ENCODE assay signal across 10 mouse cellular contexts in genomic region chr1:20940151-20940550, GRCm38 (mm10). TPM values are rescaled to one million over a fixed set of nuclear protein-coding genes. Genes with fewer than 3 reads are reported as not detected.
DNase-seq lines count a peak whose midpoint lies in the region; ATAC-seq and TF ChIP-seq lines count a peak whose summit lies in the region.
"Had no signal": no experiment of that assay in that cellular context is flagged by ENCODE, and none has a peak within 500 bp of the region (broad histone marks: within the 10 kb centered on the region; RNA-seq: fewer than 3 reads in every experiment).

No protein-coding gene starts in this region.

- peak; percentile 23; the same call in 1 of the 2 replicates for TF ChIP-seq CTCF in liver, embryonic 14.5 days (IDR thresholded peaks at IDR 0.05; ENCODE audit: low read depth)
- peak; percentile 49 for TF ChIP-seq CTCF in stomach, postnatal 0 days (IDR thresholded peaks at IDR 0.05; ENCODE audit: low read depth)

- WGBS in hindbrain, embryonic 14.5 days = 71% methylated on average over 16 of the region's 16 CpGs
- WGBS in hindbrain, embryonic 11.5 days = 58% methylated on average over 16 of the region's 16 CpGs
- 40% methylated on average over 16 of the region's 16 CpGs for WGBS in liver, embryonic 14.5 days (ENCODE audit: insufficient replicate concordance)
- 43% methylated on average over 16 of the region's 16 CpGs for WGBS in stomach, postnatal 0 days
- 59% methylated on average over 16 of the region's 16 CpGs for WGBS in midbrain, embryonic 10.5 days

- DNase-seq in hindbrain, embryonic 14.5 days (ENCODE audit: low spot score) = no peak
- no peak for DNase-seq in hindbrain, embryonic 11.5 days (ENCODE audit: low spot score)
- DNase-seq in adrenal gland, postnatal 36 days = peak; percentile 43 to 49
- DNase-seq in heart, postnatal 36 days = peak; percentile 48 to 50
- DNase-seq in liver, embryonic 14.5 days (ENCODE audit: low read depth in 3 of 3, low spot score in 3 of 3) = no peak
- peak; percentile 56 for DNase-seq in stomach, postnatal 0 days (ENCODE audit: low spot score)
- DNase-seq in right cerebral cortex, adult 2 months (ENCODE audit: low spot score in 2 of 2) = no peak
- no peak for DNase-seq in midbrain, embryonic 10.5 days (ENCODE audit: low spot score)

- peak; percentile 54; the same call in 1 of the 2 replicates for ATAC-seq in hindbrain, embryonic 14.5 days (ENCODE audit: low FRiP score)
- no peak for ATAC-seq in hindbrain, embryonic 11.5 days (ENCODE audit: low FRiP score)
- peak; percentile 62 for ATAC-seq in liver, embryonic 14.5 days (ENCODE audit: insufficient read depth)
- ATAC-seq in stomach, postnatal 0 days (ENCODE audit: low FRiP score, low TSS enrichment) = peak; percentile 81

- H3K4me3 ChIP-seq in hindbrain, embryonic 14.5 days (replicated peaks; ENCODE audit: low read length) = no peak overlapping the region
- H3K4me3 ChIP-seq in hindbrain, embryonic 11.5 days (ENCODE audit: low read depth, low read length) = no peak overlapping the region
- H3K4me3 ChIP-seq in liver, embryonic 14.5 days (ENCODE audit: insufficient read depth in 1 of 2, low read depth in 2 of 2, low read length in 2 of 2) = no peak overlapping the region
- no peak overlapping the region for H3K4me3 ChIP-seq in stomach, postnatal 0 days (ENCODE audit: low read depth, low read length)
- H3K4me3 ChIP-seq in midbrain, embryonic 10.5 days = no peak overlapping the region
- H3K4me3 ChIP-seq: embryonic facial prominence, embryonic 12.5 days had no signal

- no peak for TF ChIP-seq EP300 in liver, embryonic 14.5 days (IDR thresholded peaks at IDR 0.05; ENCODE audit: low read depth)
- TF ChIP-seq EP300 in stomach, postnatal 0 days (optimal IDR thresholded peaks at IDR 0.05) = no peak

- no peaks in the 10 kb centered on the region for H3K36me3 ChIP-seq in hindbrain, embryonic 14.5 days (replicated peaks; ENCODE audit: control insufficient read depth, insufficient read depth)
- H3K36me3 ChIP-seq in hindbrain, embryonic 11.5 days (ENCODE audit: control insufficient read depth, insufficient read depth, low read length) = no peaks in the 10 kb centered on the region
- no peaks in the 10 kb centered on the region for H3K36me3 ChIP-seq in liver, embryonic 14.5 days (replicated peaks; ENCODE audit: control insufficient read depth, insufficient read depth, low read depth)
- no peaks in the 10 kb centered on the region; the same call in 1 of the 2 replicates for H3K36me3 ChIP-seq in stomach, postnatal 0 days (ENCODE audit: control insufficient read depth, insufficient read depth, low read length)
- peaks cover 13% of the 10 kb centered on the region for H3K36me3 ChIP-seq in midbrain, embryonic 10.5 days
- H3K36me3 ChIP-seq: embryonic facial prominence, embryonic 12.5 days had no signal

- no peaks in the 10 kb centered on the region for H3K9me3 ChIP-seq in hindbrain, embryonic 14.5 days (ENCODE audit: control insufficient read depth, low read length)
- no peaks in the 10 kb centered on the region for H3K9me3 ChIP-seq in hindbrain, embryonic 11.5 days (ENCODE audit: control insufficient read depth, low read length)
- no peaks in the 10 kb centered on the region for H3K9me3 ChIP-seq in liver, embryonic 14.5 days (ENCODE audit: control insufficient read depth, low read length)
- H3K9me3 ChIP-seq in stomach, postnatal 0 days (ENCODE audit: control insufficient read depth, low read length) = no peaks in the 10 kb centered on the region
- H3K9me3 ChIP-seq in midbrain, embryonic 10.5 days (replicated peaks) = no peaks in the 10 kb centered on the region
- H3K9me3 ChIP-seq: embryonic facial prominence, embryonic 12.5 days had no signal

- intact Hi-C loops in heart, postnatal 36 days (cut with DNase I) = loop anchor here (2.0 to 5.0 kb wide), 2 partner anchors 57 to 277 kb away; partner anchors contain the start of gene Tmem14a

- H3K4me1 ChIP-seq in hindbrain, embryonic 14.5 days (replicated peaks; ENCODE audit: control insufficient read depth, insufficient read depth, low read length) = no peaks in the 10 kb centered on the region
- no peaks in the 10 kb centered on the region for H3K4me1 ChIP-seq in hindbrain, embryonic 11.5 days (replicated peaks; ENCODE audit: control insufficient read depth, insufficient read depth, low read length)
- H3K4me1 ChIP-seq in liver, embryonic 14.5 days (replicated peaks; ENCODE audit: control insufficient read depth in 2 of 2, insufficient read depth in 2 of 2, low read length in 1 of 2) = no peaks in the 10 kb centered on the region
- H3K4me1 ChIP-seq in stomach, postnatal 0 days (replicated peaks; ENCODE audit: control insufficient read depth, insufficient read depth) = no peaks in the 10 kb centered on the region
- H3K4me1 ChIP-seq in midbrain, embryonic 10.5 days = no peaks in the 10 kb centered on the region
- H3K4me1 ChIP-seq: embryonic facial prominence, embryonic 12.5 days had no signal

- no peak overlapping the region for H3K9ac ChIP-seq in hindbrain, embryonic 14.5 days
- no peak overlapping the region for H3K9ac ChIP-seq in hindbrain, embryonic 11.5 days (ENCODE audit: low read depth, low read length)
- no peak overlapping the region for H3K9ac ChIP-seq in liver, embryonic 14.5 days (replicated peaks)
- no peak overlapping the region for H3K9ac ChIP-seq in stomach, postnatal 0 days (ENCODE audit: low read length)
- H3K9ac ChIP-seq: embryonic facial prominence, embryonic 12.5 days had no signal

- H3K27ac ChIP-seq in hindbrain, embryonic 14.5 days = no peak overlapping the region
- no peak overlapping the region for H3K27ac ChIP-seq in hindbrain, embryonic 11.5 days (ENCODE audit: low read depth, low read length)
- no peak overlapping the region for H3K27ac ChIP-seq in liver, embryonic 14.5 days
- no peak overlapping the region for H3K27ac ChIP-seq in stomach, postnatal 0 days (replicated peaks)
- H3K27ac ChIP-seq in midbrain, embryonic 10.5 days (replicated peaks) = no peak overlapping the region
- H3K27ac ChIP-seq: embryonic facial prominence, embryonic 12.5 days had no signal

- H3K27me3 ChIP-seq in hindbrain, embryonic 14.5 days (ENCODE audit: control insufficient read depth, insufficient read depth, low read length) = no peaks in the 10 kb centered on the region
- no peaks in the 10 kb centered on the region for H3K27me3 ChIP-seq in hindbrain, embryonic 11.5 days (ENCODE audit: control insufficient read depth, insufficient read depth, low read length)
- no peaks in the 10 kb centered on the region for H3K27me3 ChIP-seq in liver, embryonic 14.5 days (ENCODE audit: control insufficient read depth, insufficient read depth, low read length)
- H3K27me3 ChIP-seq in stomach, postnatal 0 days (ENCODE audit: control insufficient read depth, insufficient read depth, low read length) = no peaks in the 10 kb centered on the region
- no peaks in the 10 kb centered on the region for H3K27me3 ChIP-seq in midbrain, embryonic 10.5 days (ENCODE audit: low read depth, poor library complexity, severe bottlenecking)
- H3K27me3 ChIP-seq: embryonic facial prominence, embryonic 12.5 days had no signal

- no peak overlapping the region for H3K4me2 ChIP-seq in hindbrain, embryonic 14.5 days (replicated peaks)
- no peak overlapping the region for H3K4me2 ChIP-seq in hindbrain, embryonic 11.5 days (replicated peaks; ENCODE audit: low read depth, low read length)
- 0 out of 2 replicates have a peak overlapping the region, but pooled peaks have one; percentile 6 for H3K4me2 ChIP-seq in liver, embryonic 14.5 days (ENCODE audit: low read depth)
- no peak overlapping the region for H3K4me2 ChIP-seq in stomach, postnatal 0 days (replicated peaks; ENCODE audit: low read depth)
- H3K4me2 ChIP-seq: embryonic facial prominence, embryonic 12.5 days had no signal

RNA-seq across cellular contexts. Expression of gene Efhc1, which starts 11.3 kb away (rescaled TPM):
- 3.4 and 3.5 TPM in 2 replicates for polyA plus RNA-seq in hindbrain, embryonic 14.5 days (2014; fragmentation: Nextera tagmentation; extraction: Ambion mirVana)
- polyA plus RNA-seq in hindbrain, embryonic 11.5 days (2014; fragmentation: Nextera tagmentation; extraction: Ambion mirVana) = 4.0 and 4.3 TPM in 2 replicates
- total RNA-seq in adrenal gland, postnatal 36 days (2021) = 1 to 10 TPM; 1.1 to 1.6 TPM
- 1 to 10 TPM in 1 of 2 experiments, under 1 TPM in 1; 0.92 to 1.6 TPM for total RNA-seq in heart, postnatal 36 days (2021)
- polyA plus RNA-seq in liver, embryonic 14.5 days (2012; rRNA removed) = 0.21 and 1.1 TPM in 2 replicates
- 0.32 and 0.53 TPM in 2 replicates for polyA plus RNA-seq in liver, embryonic 14.5 days (2014; fragmentation: Nextera tagmentation; extraction: Ambion mirVana)
- polyA plus RNA-seq in stomach, postnatal 0 days (2015; fragmentation: Nextera tagmentation; extraction: Ambion mirVana) = 1.5 and 1.7 TPM in 2 replicates
- polyA plus RNA-seq in midbrain, embryonic 10.5 days (2016; fragmentation: Nextera tagmentation; extraction: Ambion mirVana) = 1.9 and 2.0 TPM in 2 replicates
- total RNA-seq: MEL had no signal

RNA-seq across cellular contexts. Expression of gene Paqr8, which starts 49.7 kb away (rescaled TPM):
- polyA plus RNA-seq in hindbrain, embryonic 14.5 days (2014; fragmentation: Nextera tagmentation; extraction: Ambion mirVana) = 39.9 and 43.5 TPM in 2 replicates
- 10.0 and 11.9 TPM in 2 replicates for polyA plus RNA-seq in hindbrain, embryonic 11.5 days (2014; fragmentation: Nextera tagmentation; extraction: Ambion mirVana)
- 10 to 100 TPM; 45.1 to 62.9 TPM for total RNA-seq in adrenal gland, postnatal 36 days (2021)
- 1 to 10 TPM; 1.5 to 1.8 TPM for total RNA-seq in heart, postnatal 36 days (2021)
- 0.12 and 0.16 TPM in 2 replicates for polyA plus RNA-seq in liver, embryonic 14.5 days (2012; rRNA removed)
- polyA plus RNA-seq in liver, embryonic 14.5 days (2014; fragmentation: Nextera tagmentation; extraction: Ambion mirVana) = 0.13 and 0.29 TPM in 2 replicates
- 10.5 and 12.1 TPM in 2 replicates for polyA plus RNA-seq in stomach, postnatal 0 days (2015; fragmentation: Nextera tagmentation; extraction: Ambion mirVana)
- polyA plus RNA-seq in midbrain, embryonic 10.5 days (2016; fragmentation: Nextera tagmentation; extraction: Ambion mirVana) = 5.3 and 6.4 TPM in 2 replicates

Comparison
In these comparisons a context has a peak if more than half of its experiments do, and no peak if none do; other contexts are left out.
1. DNase-seq: peak in adrenal gland, postnatal 36 days (2 of 2), heart, postnatal 36 days (2 of 2) and stomach, postnatal 0 days (single experiment); none in hindbrain, embryonic 14.5 days (single experiment), hindbrain, embryonic 11.5 days (single experiment), liver, embryonic 14.5 days (0 of 3), right cerebral cortex, adult 2 months (0 of 2) and midbrain, embryonic 10.5 days (single experiment).